Mouse (Mus musculus) heart, adult 2 months (tissue): ENCODE data around the gene Dnajb6.

Experiments
- CTCF ChIP-seq: fragments of 200-600 bp; IDR thresholded peaks from 2 replicates; pipeline ENCODE4 v1.8.1; 2022; ENCODE audit warnings: antibody characterized with exemption, mild to moderate bottlenecking, moderate library complexity
- EP300 ChIP-seq: fragments of 200-500 bp; IDR thresholded peaks from 2 replicates; pipeline ENCODE4 v1.6.1; 2011; ENCODE audit warnings: low read depth, low read length, control low read depth; ENCODE audit not compliant: insufficient read depth
- POLR2A ChIP-seq: fragments of 200-500 bp; IDR thresholded peaks from 2 replicates; pipeline ENCODE4 v1.6.1; 2011; ENCODE audit warnings: mild to moderate bottlenecking, low read depth, low read length, control low read depth; ENCODE audit not compliant: insufficient read depth

DNA sequence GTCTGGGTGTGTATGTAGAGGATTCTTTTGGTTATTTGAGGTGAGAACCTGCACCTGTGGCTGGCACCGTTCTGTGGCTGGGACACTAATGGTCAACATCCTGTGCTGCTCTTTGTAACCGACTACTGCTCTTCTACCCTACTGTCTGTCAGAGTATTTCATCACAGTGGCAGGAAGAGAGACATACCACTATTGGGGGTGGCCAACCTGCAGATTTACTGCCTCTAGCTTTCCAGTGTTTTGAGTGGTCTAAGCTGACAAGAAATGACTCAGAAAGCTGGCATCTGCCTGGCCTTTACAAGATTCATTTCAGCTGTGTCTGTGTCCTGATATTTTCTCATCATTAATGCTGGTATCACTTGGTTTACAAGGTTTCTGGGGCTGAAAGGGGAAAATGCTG, 36.5 kb downstream of the Dnajb6 start:
- TF ChIP-seq CTCF (no peak), POLR2A (no peak), EP300 (no peak)
